Mouse (Mus musculus): Measurements from ENCODE around the gene Tlr6. TPM values are rescaled to one million over a fixed set of nuclear protein-coding genes. Genes with fewer than 3 reads are reported as not detected.

Tlr6 gene
- polyA plus RNA-seq (2015; fragmentation: Nextera tagmentation; extraction: Ambion mirVana) = 0.40 and 0.82 TPM in 2 replicates

- Histone ChIP-seq H3K27ac (no peak within 1 kb of the TSS), H3K9ac (no peak within 1 kb of the TSS)
Observed at GRCm38 (mm10) chr5:64959843-64960230, at the start of gene Tlr6. Tlr6 (minus strand) TSS chr5:64960097.

GRCm38 (mm10) chr5:65006011-65006491 is 46.2 kb upstream of the Tlr6 start:
- Histone ChIP-seq H3K9ac (no peak overlapping the region), H3K27me3 (replicated peaks) (no peaks in the 10 kb centered on the region), H3K9me3 (no peaks in the 10 kb centered on the region), H3K4me2 (no peak overlapping the region), H3K36me3 (replicated peaks) (no peaks in the 10 kb centered on the region), H3K4me1 (peaks cover 20% of the 10 kb centered on the region), H3K27ac (peak overlapping the region; percentile 32), H3K4me3 (no peak overlapping the region)
- 33% methylated on average over 4 of the region's 4 CpGs for WGBS
- ATAC-seq (replicated peaks) = peak; percentile 28; the same call in 1 of the 2 replicates

More at GRCm38 (mm10) chr5:64959843-64960230, at the start of gene Tlr6:
- Histone ChIP-seq H3K4me2 (no peak within 1 kb of the TSS), H3K9me3 (no peaks in the 10 kb centered on the region), H3K4me1 (no peaks in the 10 kb centered on the region), H3K4me3 (no peak within 1 kb of the TSS), H3K27me3 (replicated peaks) (no peaks in the 10 kb centered on the region), H3K36me3 (replicated peaks) (no peaks in the 10 kb centered on the region)
- ATAC-seq (replicated peaks) = no peak
- 87% methylated on average over 13 of the region's 13 CpGs for WGBS

GRCm38 (mm10) chr5:65005251-65005650 is 45.4 kb upstream of the Tlr6 start:
- WGBS = 87% methylated on average over 4 of the region's 4 CpGs
- Histone ChIP-seq H3K4me2 (no peak overlapping the region), H3K9ac (no peak overlapping the region), H3K4me1 (peaks cover 20% of the 10 kb centered on the region), H3K27ac (peak overlapping the region; percentile 32; the same call in 1 of the 2 replicates), H3K27me3 (replicated peaks) (no peaks in the 10 kb centered on the region), H3K4me3 (no peak overlapping the region), H3K36me3 (replicated peaks) (no peaks in the 10 kb centered on the region), H3K9me3 (no peaks in the 10 kb centered on the region)
- no peak for ATAC-seq (replicated peaks)

- WGBS = 58% methylated on average over 7 of the region's 7 CpGs
- Histone ChIP-seq H3K9ac (no peak overlapping the region), H3K27ac (peak overlapping the region; percentile 2; the same call in 1 of the 2 replicates), H3K9me3 (no peaks in the 10 kb centered on the region), H3K4me1 (peaks cover 19% of the 10 kb centered on the region), H3K4me2 (no peak overlapping the region), H3K36me3 (replicated peaks) (no peaks in the 10 kb centered on the region), H3K27me3 (replicated peaks) (no peaks in the 10 kb centered on the region), H3K4me3 (no peak overlapping the region)
- no peak for ATAC-seq (replicated peaks)
Observed at GRCm38 (mm10) chr5:65003946-65004535, 44.1 kb upstream of the Tlr6 start.

GRCm38 (mm10) chr5:65002940-65003824 is 43.3 kb upstream of the Tlr6 start:
- Histone ChIP-seq H3K9ac (no peak overlapping the region), H3K36me3 (replicated peaks) (no peaks in the 10 kb centered on the region), H3K27me3 (replicated peaks) (no peaks in the 10 kb centered on the region), H3K27ac (peak overlapping the region; percentile 67), H3K4me3 (no peak overlapping the region), H3K9me3 (no peaks in the 10 kb centered on the region), H3K4me1 (peaks cover 15% of the 10 kb centered on the region), H3K4me2 (no peak overlapping the region)
- 46% methylated on average over 10 of the region's 10 CpGs for WGBS
- ATAC-seq (replicated peaks) = peak; percentile 41

- 96% methylated on average over 2 of the region's 2 CpGs for WGBS
- Histone ChIP-seq H3K27ac (no peak overlapping the region), H3K4me3 (no peak overlapping the region), H3K36me3 (replicated peaks) (no peaks in the 10 kb centered on the region), H3K9ac (no peak overlapping the region), H3K9me3 (no peaks in the 10 kb centered on the region), H3K4me2 (no peak overlapping the region), H3K4me1 (peaks cover 4% of the 10 kb centered on the region; the same call in 1 of the 2 replicates), H3K27me3 (replicated peaks) (no peaks in the 10 kb centered on the region)
- ATAC-seq (replicated peaks) = no peak
Observed at GRCm38 (mm10) chr5:64995408-64995807, 35.5 kb upstream of the Tlr6 start.

GRCm38 (mm10) chr5:64992540-64992939 is 32.6 kb upstream of the Tlr6 start:
- no peak for ATAC-seq (replicated peaks)
- Histone ChIP-seq H3K4me2 (no peak overlapping the region), H3K4me1 (peaks cover 4% of the 10 kb centered on the region; the same call in 1 of the 2 replicates), H3K9ac (no peak overlapping the region), H3K4me3 (no peak overlapping the region), H3K36me3 (replicated peaks) (no peaks in the 10 kb centered on the region), H3K27ac (0 out of 2 replicates have a peak overlapping the region, but pooled peaks have one; percentile 1), H3K9me3 (no peaks in the 10 kb centered on the region), H3K27me3 (replicated peaks) (no peaks in the 10 kb centered on the region)
- WGBS = 41% methylated on average over 8 of the region's 8 CpGs

GRCm38 (mm10) chr5:64989940-64990339 is 30.0 kb upstream of the Tlr6 start:
- ATAC-seq (replicated peaks) = no peak

GRCm38 (mm10) chr5:64985971-64986370 is 26.1 kb upstream of the Tlr6 start:
- Histone ChIP-seq H3K36me3 (replicated peaks) (no peaks in the 10 kb centered on the region), H3K9me3 (no peaks in the 10 kb centered on the region), H3K4me3 (no peak overlapping the region), H3K9ac (no peak overlapping the region), H3K27me3 (replicated peaks) (no peaks in the 10 kb centered on the region), H3K4me1 (no peaks in the 10 kb centered on the region), H3K27ac (no peak overlapping the region), H3K4me2 (no peak overlapping the region)
- WGBS = 77% methylated on average over 7 of the region's 7 CpGs
- ATAC-seq (replicated peaks) = no peak

More at GRCm38 (mm10) chr5:64989940-64990339, 30.0 kb upstream of the Tlr6 start:
- no peaks in the 10 kb centered on the region for H3K9me3 ChIP-seq
- no peak overlapping the region for H3K4me2 ChIP-seq
- no peak overlapping the region for H3K27ac ChIP-seq
- no peaks in the 10 kb centered on the region for H3K36me3 ChIP-seq (replicated peaks)
- no peaks in the 10 kb centered on the region for H3K27me3 ChIP-seq (replicated peaks)
- no peak overlapping the region for H3K4me3 ChIP-seq
- H3K9ac ChIP-seq = no peak overlapping the region
- peaks cover 4% of the 10 kb centered on the region; the same call in 1 of the 2 replicates for H3K4me1 ChIP-seq
- 93% methylated on average over 1 of the region's 1 CpGs for WGBS

- Histone ChIP-seq H3K4me3 (no peak overlapping the region), H3K4me2 (no peak overlapping the region), H3K27ac (no peak overlapping the region), H3K4me1 (no peaks in the 10 kb centered on the region), H3K36me3 (replicated peaks) (no peaks in the 10 kb centered on the region), H3K27me3 (replicated peaks) (no peaks in the 10 kb centered on the region), H3K9me3 (no peaks in the 10 kb centered on the region), H3K9ac (no peak overlapping the region)
- WGBS = 67% methylated on average over 8 of the region's 8 CpGs
- peak; percentile 45; the same call in 1 of the 2 replicates for ATAC-seq (replicated peaks)
Observed at GRCm38 (mm10) chr5:64977128-64977527, 17.2 kb upstream of the Tlr6 start.

GRCm38 (mm10) chr5:64975121-64975520 is 15.2 kb upstream of the Tlr6 start:
- no peaks in the 10 kb centered on the region for H3K36me3 ChIP-seq (replicated peaks)
- WGBS = 76% methylated on average over 5 of the region's 5 CpGs
- no peaks in the 10 kb centered on the region for H3K9me3 ChIP-seq
- ATAC-seq (replicated peaks) = no peak
- no peak overlapping the region for H3K4me2 ChIP-seq
- no peak overlapping the region for H3K4me3 ChIP-seq
- H3K9ac ChIP-seq = no peak overlapping the region
- no peak overlapping the region for H3K27ac ChIP-seq
- H3K4me1 ChIP-seq = peaks cover under 1% of the 10 kb centered on the region; the same call in 1 of the 2 replicates
- peaks cover 5% of the 10 kb centered on the region; the same call in 1 of the 2 replicates for H3K27me3 ChIP-seq (replicated peaks)
